Mouse (Mus musculus): ENCODE results near the gene Actr3. TPM values are rescaled to one million over a fixed set of nuclear protein-coding genes. Genes with fewer than 3 reads are reported as not detected.

The Actr3 gene
- polyA plus RNA-seq, 1 experiment = 107 TPM

DNA sequence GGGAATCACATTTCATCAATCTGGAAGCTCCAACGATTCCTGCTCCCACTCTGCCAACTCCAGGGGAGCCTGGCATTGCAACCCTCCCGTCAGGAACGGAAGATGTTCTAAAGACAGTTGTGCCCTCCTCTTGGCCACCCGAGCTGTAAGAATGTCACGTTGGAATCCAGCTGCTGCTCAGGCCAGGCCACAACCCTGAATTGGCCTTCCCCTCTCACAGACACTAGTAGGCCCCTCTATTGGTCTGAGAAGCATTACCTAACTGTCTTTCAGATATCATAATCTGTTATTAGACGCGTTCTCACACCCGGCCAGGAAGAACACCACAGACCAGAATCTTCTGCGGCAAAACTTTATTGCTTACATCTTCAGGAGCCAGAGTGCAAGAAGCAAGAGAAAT is 89.7 kb downstream of the Actr3 start:
- H3K4me1 ChIP-seq (ENCODE audit: control insufficient read depth, insufficient read depth, insufficient read length, low read length) = no peaks in the 10 kb centered on the region
- no peak overlapping the region for H3K4me3 ChIP-seq (ENCODE audit: insufficient read depth, low read depth, low read length)
- H3K27ac ChIP-seq (replicated peaks; ENCODE audit: low read depth, low read length) = no peak overlapping the region

DNA sequence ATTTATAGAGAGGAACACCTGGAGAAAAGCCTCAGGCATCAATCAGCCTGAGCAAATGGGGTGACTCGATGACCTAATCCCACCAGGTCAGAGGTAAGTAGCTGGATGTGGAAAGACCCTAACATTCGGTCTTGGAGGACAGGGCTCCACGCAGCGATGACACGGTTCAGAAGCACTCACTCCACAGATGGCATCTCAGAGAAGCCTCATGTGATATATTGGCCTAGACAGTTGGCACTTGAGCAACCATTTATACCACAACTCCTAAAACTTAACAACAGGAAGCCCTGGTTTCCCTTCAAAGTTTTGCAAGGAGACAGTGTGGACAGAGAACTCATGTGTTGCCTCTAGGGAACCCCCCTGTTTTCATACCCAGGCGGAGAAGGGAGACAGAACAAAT is 90.1 kb downstream of the Actr3 start:
- no peak overlapping the region for H3K27ac ChIP-seq (replicated peaks; ENCODE audit: low read depth, low read length)
- no peak overlapping the region for H3K4me3 ChIP-seq (ENCODE audit: insufficient read depth, low read depth, low read length)
- H3K4me1 ChIP-seq (ENCODE audit: control insufficient read depth, insufficient read depth, insufficient read length, low read length) = no peaks in the 10 kb centered on the region

DNA sequence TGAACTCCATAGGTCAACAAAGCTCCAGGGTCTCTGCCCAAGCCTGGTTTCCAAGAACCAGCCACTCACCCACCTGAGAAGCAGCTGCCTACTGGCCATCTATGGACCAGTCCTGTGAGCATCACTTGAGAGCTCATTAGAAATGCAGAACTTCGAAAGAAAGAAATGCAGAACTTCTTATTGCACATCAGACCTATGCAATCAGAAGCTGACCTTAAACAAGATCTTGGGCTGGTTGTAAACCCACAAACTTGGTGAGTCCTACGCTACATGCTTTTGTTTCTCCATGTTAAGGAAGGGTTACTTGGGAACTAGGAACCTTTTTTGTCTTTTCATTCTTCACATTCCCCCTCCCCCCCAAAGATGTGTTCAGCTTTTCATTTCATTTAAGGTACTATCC is 92.4 kb downstream of the Actr3 start:
- no peak overlapping the region for H3K4me3 ChIP-seq (ENCODE audit: insufficient read depth, low read depth, low read length)
- H3K4me1 ChIP-seq (ENCODE audit: control insufficient read depth, insufficient read depth, insufficient read length, low read length) = no peaks in the 10 kb centered on the region
- no peak overlapping the region for H3K27ac ChIP-seq (replicated peaks; ENCODE audit: low read depth, low read length)

Other genes starting within 250 kb of the Actr3 start
- gene Slc35f5, start 124.9 kb upstream of the Actr3 start, polyA plus RNA-seq (2012; ENCODE audit: insufficient read depth, insufficient read length, missing spikeins) = 23.1 and 30.5 TPM in 2 replicates
- not detected in 2 replicates for gene Gpr39, start 241.3 kb upstream of the Actr3 start, polyA plus RNA-seq (2012; ENCODE audit: insufficient read depth, insufficient read length, missing spikeins)